Mouse (Mus musculus): ENCODE measurements at regions not wholly inside any gene's neighbourhood (a gene's known extent, or its start where the extent isn't known, plus 50 kb on each side); places are given as distances from the start of the nearest gene placed in this dataset.

DNA sequence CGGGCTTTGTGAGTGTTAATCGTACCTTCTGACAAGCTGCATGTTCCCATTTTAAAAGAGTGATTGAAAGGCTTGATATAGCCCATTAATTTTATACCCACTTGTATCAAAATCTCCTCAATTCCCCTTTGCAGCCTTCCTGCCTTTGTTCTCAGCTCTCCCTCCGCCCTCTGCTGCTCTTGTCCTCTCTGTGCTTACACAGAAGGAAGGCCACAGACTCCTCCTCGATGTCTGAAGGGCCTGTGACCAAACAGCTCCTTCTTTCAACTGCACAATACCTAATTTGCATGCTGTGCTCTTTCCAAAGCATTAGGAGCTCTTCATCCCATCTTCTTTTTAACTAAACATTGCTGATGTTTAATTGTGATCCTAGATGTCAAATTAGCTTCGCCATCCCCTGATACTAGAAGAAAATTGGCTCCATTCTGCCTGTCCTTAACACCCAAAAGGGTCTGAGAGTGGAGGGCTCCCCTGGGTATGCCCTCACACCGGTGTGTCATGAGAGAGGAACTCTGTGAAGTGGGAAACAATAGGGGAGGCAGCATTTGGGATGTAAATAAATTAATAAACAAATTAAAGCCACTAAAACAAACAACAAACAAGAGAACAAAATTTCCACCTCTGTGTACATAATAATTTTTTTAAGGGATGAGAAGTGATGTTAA, 90.8 kb upstream of the Ppargc1a start:
- H3K36me3 ChIP-seq (ENCODE audit: control insufficient read depth, insufficient read depth, low read length) = no peaks in the 10 kb centered on the region
- H3K27me3 ChIP-seq (replicated peaks; ENCODE audit: control insufficient read depth, insufficient read depth, low read length) = no peaks in the 10 kb centered on the region
- H3K4me1 ChIP-seq (ENCODE audit: control insufficient read depth, insufficient read depth, low read length) = no peaks in the 10 kb centered on the region
- TF ChIP-seq CTCF (conservative IDR thresholded peaks at IDR 0.05; ENCODE audit: insufficient read depth, insufficient read length, low read depth, low read length) = no peak
- TF ChIP-seq POLR2A (IDR thresholded peaks at IDR 0.05; ENCODE audit: low read depth, low read length) = no peak
- H3K4me3 ChIP-seq (ENCODE audit: insufficient read depth, low read depth, low read length) = no peak overlapping the region
- H3K27ac ChIP-seq (ENCODE audit: insufficient read depth, low read depth, low read length) = no peak overlapping the region
- DNase-seq = no peak
- WGBS = 58% methylated on average over 6 of the region's 6 CpGs

DNA sequence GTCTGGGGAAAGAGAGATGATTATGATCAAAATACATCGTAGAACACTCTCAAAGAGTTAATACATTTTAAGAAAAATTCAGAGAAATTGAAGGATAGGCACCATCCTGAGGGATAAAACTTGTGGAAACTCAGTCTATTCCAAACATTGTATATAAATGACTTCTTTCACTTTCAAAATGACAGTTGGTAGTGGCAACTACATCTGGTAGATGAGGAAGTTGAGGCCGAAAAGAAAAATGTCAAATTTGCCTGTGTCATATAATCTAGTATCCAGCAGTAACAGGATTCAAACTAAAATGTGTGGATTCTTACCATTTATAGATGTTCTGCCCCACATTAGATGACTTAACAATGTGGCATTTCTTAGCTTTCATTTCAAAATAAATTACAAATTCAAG, 86.0 kb upstream of the Ppargc1a start:
- Histone ChIP-seq H3K4me1 (ENCODE audit: control insufficient read depth, insufficient read depth, low read length) (no peaks in the 10 kb centered on the region), H3K27ac (ENCODE audit: insufficient read depth, low read depth, low read length) (no peak overlapping the region), H3K36me3 (ENCODE audit: control insufficient read depth, insufficient read depth, low read length) (no peaks in the 10 kb centered on the region), H3K4me3 (ENCODE audit: insufficient read depth, low read depth, low read length) (no peak overlapping the region), H3K27me3 (replicated peaks; ENCODE audit: control insufficient read depth, insufficient read depth, low read length) (no peaks in the 10 kb centered on the region)
- TF ChIP-seq CTCF (conservative IDR thresholded peaks at IDR 0.05; ENCODE audit: insufficient read depth, insufficient read length, low read depth, low read length) = no peak
- TF ChIP-seq POLR2A (IDR thresholded peaks at IDR 0.05; ENCODE audit: low read depth, low read length) = no peak
- 91% methylated on average over 2 of the region's 2 CpGs for WGBS
- DNase-seq = no peak

DNA sequence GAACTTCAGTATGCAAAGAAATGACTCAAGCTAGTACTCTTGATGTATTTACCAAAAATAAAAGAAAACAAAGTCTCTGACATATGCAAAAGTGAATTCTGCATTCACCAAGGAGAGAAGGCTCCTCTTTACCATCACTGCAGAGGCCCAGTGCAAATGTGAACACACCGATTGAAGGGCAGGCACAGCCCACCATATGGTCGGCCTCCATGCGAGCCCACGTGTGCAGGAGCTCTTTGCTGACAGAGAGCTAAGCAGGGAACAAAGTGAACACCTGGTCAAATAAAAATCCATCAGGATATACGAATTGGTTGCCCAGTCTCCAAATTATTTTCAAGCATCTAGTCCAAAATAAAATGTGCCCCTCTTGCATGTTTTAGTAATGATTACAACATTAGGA, 56.9 kb upstream of the Ppargc1a start:
- TF ChIP-seq POLR2A (IDR thresholded peaks at IDR 0.05; ENCODE audit: low read depth, low read length) = no peak
- no peak for TF ChIP-seq CTCF (conservative IDR thresholded peaks at IDR 0.05; ENCODE audit: insufficient read depth, insufficient read length, low read depth, low read length)
- Histone ChIP-seq H3K4me1 (ENCODE audit: control insufficient read depth, insufficient read depth, low read length) (no peaks in the 10 kb centered on the region), H3K27ac (ENCODE audit: insufficient read depth, low read depth, low read length) (no peak overlapping the region), H3K36me3 (ENCODE audit: control insufficient read depth, insufficient read depth, low read length) (no peaks in the 10 kb centered on the region), H3K27me3 (replicated peaks; ENCODE audit: control insufficient read depth, insufficient read depth, low read length) (no peaks in the 10 kb centered on the region), H3K4me3 (ENCODE audit: insufficient read depth, low read depth, low read length) (no peak overlapping the region)
- WGBS = 67% methylated on average over 5 of the region's 5 CpGs
- DNase-seq = no peak
